Mouse (Mus musculus) C2C12 (cell line): ENCODE data around the gene Erc1.

Experiments used
- CTCF ChIP-seq: IDR thresholded peaks from one replicate; pipeline ENCODE4 v1.5.1; 2011; ENCODE audit not compliant: control insufficient read depth, insufficient read depth, insufficient read length
- MAX ChIP-seq: IDR thresholded peaks from one replicate; pipeline ENCODE4 v1.6.1; 2011; ENCODE audit warnings: mild to moderate bottlenecking, control low read depth
- MYOG ChIP-seq: IDR thresholded peaks from one replicate; pipeline ENCODE4 v1.6.1; 2011; ENCODE audit not compliant: control insufficient read depth, insufficient read length; ENCODE audit errors: extremely low read depth
- USF1 ChIP-seq: IDR thresholded peaks from one replicate; pipeline ENCODE4 v1.6.1; 2011; ENCODE audit warnings: low read depth, mild to moderate bottlenecking, control low read depth, moderate library complexity

- TF ChIP-seq CTCF (no peak), MYOG (no peak), USF1 (no peak), MAX (no peak)
Measured at GRCm38 (mm10) chr6:119709552-119709951, 138.4 kb downstream of the Erc1 start.
